ENCODE assay signal across 7 mouse cellular contexts in the genomic region with DNA sequence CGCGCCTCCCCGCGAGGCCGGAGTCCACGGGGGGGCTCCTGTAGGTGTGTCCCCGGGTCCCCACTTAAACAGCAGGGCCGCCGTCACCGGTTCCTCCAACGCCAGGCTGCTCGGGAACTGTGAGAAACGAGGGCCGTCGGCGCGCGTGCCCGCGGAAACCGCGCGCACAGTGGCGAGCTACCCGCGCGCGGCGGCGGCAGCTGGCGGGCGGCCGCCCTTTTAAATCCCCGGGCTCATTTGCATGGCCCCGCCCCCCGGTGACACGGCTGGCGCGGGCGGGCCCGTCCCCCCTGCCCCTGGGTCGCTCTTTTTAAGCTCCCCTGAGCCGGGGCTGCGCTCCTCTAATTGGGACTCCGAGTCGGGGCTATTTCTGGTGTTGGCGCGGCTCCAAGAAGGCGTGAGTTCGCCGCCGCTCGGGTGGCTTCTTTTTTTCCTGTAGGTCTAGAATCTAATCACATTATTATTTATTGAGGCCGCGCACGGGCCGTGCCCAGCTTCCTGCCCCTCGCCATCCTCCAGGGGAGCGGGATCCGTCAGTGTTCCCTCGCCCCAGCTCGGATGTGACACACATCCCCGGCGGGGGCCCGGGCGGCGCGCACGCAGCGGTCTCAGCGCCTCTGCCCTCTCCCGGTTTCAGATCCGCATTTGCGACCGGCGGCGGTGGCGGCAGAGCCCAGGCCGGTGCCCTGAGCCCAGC. TPM values are rescaled to one million over a fixed set of nuclear protein-coding genes. Genes with fewer than 3 reads are reported as not detected.
DNase-seq lines count a peak whose midpoint lies in the region; ATAC-seq lines count a peak whose summit lies in the region.

Gene Hmga1 (plus strand): TSS at position 183 of the 697 bp plus-strand sequence.

- DNase-seq in adipocyte (ENCODE audit: low spot score): peak; percentile 84
- peak; percentile 90 to 95 for DNase-seq in cerebellum, postnatal 25 days
- peak; percentile 76 to 77 for DNase-seq in frontal cortex, postnatal 36 days (ENCODE audit: low spot score in 2 of 2)
- DNase-seq in hindbrain, embryonic 14.5 days (ENCODE audit: low spot score): peak; percentile 89
- peak; percentile 69 to 72 for DNase-seq in left cerebral cortex, adult 8-10 months (ENCODE audit: low spot score in 2 of 2)
- DNase-seq in right cerebral cortex, postnatal 14 days: peak; percentile 86

- H3K36me3 ChIP-seq in hindbrain, embryonic 14.5 days (replicated peaks; ENCODE audit: control insufficient read depth, insufficient read depth): peaks cover 9% of the 10 kb centered on the region
- peaks cover 26% of the 10 kb centered on the region for H3K36me3 ChIP-seq in megakaryocyte, embryonic 14.5 days (replicated peaks; ENCODE audit: low read length)

- H3K27ac ChIP-seq in hindbrain, embryonic 14.5 days: peak within 1 kb of the TSS; percentile 94

- peak within 1 kb of the TSS; percentile 83 for H3K4me3 ChIP-seq in hindbrain, embryonic 14.5 days (replicated peaks; ENCODE audit: low read length)
- H3K4me3 ChIP-seq in megakaryocyte, embryonic 14.5 days (replicated peaks): peak within 1 kb of the TSS; percentile 96

- under 1% methylated on average over 79 of the region's 79 CpGs for WGBS in hindbrain, embryonic 14.5 days

- peak; percentile 77 for ATAC-seq in hindbrain, embryonic 14.5 days (ENCODE audit: low FRiP score)

- peaks cover 10% of the 10 kb centered on the region; the same call in 1 of the 2 replicates for H3K27me3 ChIP-seq in hindbrain, embryonic 14.5 days (ENCODE audit: control insufficient read depth, insufficient read depth, low read length)
- H3K27me3 ChIP-seq in megakaryocyte, embryonic 14.5 days (replicated peaks): no peaks in the 10 kb centered on the region

- H3K4me1 ChIP-seq in hindbrain, embryonic 14.5 days (replicated peaks; ENCODE audit: control insufficient read depth, insufficient read depth, low read length): peaks cover 19% of the 10 kb centered on the region
- peaks cover 86% of the 10 kb centered on the region for H3K4me1 ChIP-seq in megakaryocyte, embryonic 14.5 days

- peak within 1 kb of the TSS; percentile 82 for H3K4me2 ChIP-seq in hindbrain, embryonic 14.5 days (replicated peaks)

- peak within 1 kb of the TSS; percentile 89 for H3K9ac ChIP-seq in hindbrain, embryonic 14.5 days

- H3K9me3 ChIP-seq in hindbrain, embryonic 14.5 days (ENCODE audit: control insufficient read depth, low read length): no peaks in the 10 kb centered on the region
- no peaks in the 10 kb centered on the region for H3K9me3 ChIP-seq in megakaryocyte, embryonic 14.5 days

RNA-seq across cellular contexts. Expression of gene Hmga1, which starts in this region (rescaled TPM):
- polyA plus RNA-seq in hindbrain, embryonic 14.5 days (2014; fragmentation: Nextera tagmentation; extraction: Ambion mirVana): 136 and 148 TPM in 2 replicates
- 10 to 100 TPM; 43.7 to 50.0 (median 47.5) TPM for total RNA-seq in left cerebral cortex, adult 8-10 months (2022)
- 3,567 and 8,363 TPM in 2 replicates for polyA plus RNA-seq in megakaryocyte, embryonic 14.5 days (2012; ENCODE audit: insufficient read depth, low replicate concordance)

Comparison
In these comparisons a context has a peak if more than half of its experiments do, and no peak if none do; other contexts are left out.
1. Peak in every context shown above with its lines: DNase-seq, ATAC-seq, H3K4me3 ChIP-seq and H3K27ac ChIP-seq.
2. RNA of gene Hmga1 (polyA plus RNA-seq): 3,567 to 8,363 TPM in megakaryocyte, embryonic 14.5 days; 136 to 148 TPM in hindbrain, embryonic 14.5 days; every median in the first group is over 10 times any median in the second.